Mouse (Mus musculus): Measurements from ENCODE around the gene Mc3r.

Mc3r gene

DNA sequence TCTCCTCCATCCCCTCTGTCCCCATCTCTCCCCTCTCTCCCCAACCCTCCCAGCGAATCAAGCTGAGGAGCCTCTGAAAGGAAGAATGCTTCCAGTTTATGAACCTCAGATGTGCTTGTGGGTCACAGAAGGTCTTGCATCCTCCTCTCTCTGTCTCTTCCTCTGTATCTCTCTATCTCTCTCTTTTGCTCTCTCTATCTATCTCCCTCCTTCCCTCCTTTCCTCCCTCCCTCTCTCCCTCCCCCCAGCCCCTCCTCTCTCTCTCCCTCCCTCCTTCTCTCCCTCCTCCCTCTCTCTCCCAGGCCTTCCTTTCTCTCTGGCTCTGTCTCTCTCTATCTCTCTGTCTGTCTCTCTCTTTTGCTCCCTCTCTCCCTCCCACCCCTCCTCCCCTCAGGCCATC is 50.2 kb downstream of the Mc3r start:
- DNase-seq (ENCODE audit: low read depth, low spot score), result no peak

DNA sequence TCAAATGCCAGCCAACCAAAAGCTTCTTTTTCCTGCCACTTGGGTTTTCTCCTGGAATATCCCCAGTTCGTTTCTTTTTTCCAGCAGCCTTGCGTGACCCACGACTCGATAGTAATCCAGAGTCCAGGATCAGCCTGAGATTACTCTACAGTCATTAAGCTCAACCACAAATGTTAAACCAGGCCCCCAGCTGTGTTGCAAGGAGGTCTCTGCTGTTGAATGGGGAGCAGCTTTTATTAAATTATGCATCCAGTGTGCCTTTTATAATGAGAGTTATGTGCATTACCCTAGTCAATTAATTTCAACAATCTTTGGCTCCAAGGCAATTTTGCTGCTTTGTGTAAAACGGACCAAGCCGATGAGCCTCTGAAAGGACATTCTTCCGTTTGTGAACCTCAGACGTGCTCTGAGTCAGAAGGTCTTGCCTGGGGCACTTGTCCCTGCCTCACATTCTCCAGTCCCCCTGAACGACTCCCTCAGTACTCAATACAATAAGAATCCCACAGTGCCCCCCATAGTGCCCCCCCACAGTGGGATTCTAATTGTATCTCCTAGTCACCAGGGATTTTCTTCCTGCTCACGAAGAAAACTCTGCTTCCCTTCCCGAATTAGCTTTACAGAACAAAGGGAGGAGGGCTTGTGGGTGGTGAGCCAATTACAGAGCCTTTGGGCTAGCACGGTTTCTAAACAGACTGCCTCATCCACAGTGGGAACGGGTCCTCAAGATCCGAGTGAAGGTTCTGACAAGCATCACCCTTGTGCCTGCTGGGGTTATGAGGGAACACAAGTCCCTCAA is 51.0 kb downstream of the Mc3r start:
- DNase-seq (ENCODE audit: low read depth, low spot score), result no peak
